Mouse (Mus musculus) liver, embryonic 14.5 days (tissue): ENCODE measurements around the gene Chac1. TPM values are rescaled to one million over a fixed set of nuclear protein-coding genes. Genes with fewer than 3 reads are reported as not detected.

Source experiments
- ATAC-seq: fragments of 200-750 bp; cut with Nextera tagmentation; 2 replicates; pipeline ENCODE4 v1.8.0; 2017; ENCODE audit warnings: moderate number of reproducible peaks, mild to moderate bottlenecking, moderate library complexity; ENCODE audit not compliant: insufficient read depth
- DNase-seq, 3 experiments: peaks; one replicate each; pipeline ENCODE4 v3.0.0-alpha.2; 2012 to 2013; ENCODE audit warnings: low read depth in 3 of 3, low spot score in 3 of 3
- H3K27ac ChIP-seq: fragments of 300-500 bp; sonication (generic); 2 replicates; pipeline ENCODE4 v1.5.1; 2014; ENCODE audit warnings: moderate library complexity, mild to moderate bottlenecking, control low read depth, inconsistent platforms
- H3K27me3 ChIP-seq: fragments of 300-500 bp; sonication (generic); 2 replicates; pipeline ENCODE4 v1.6.1; 2014; ENCODE audit warnings: mild to moderate bottlenecking, low read length, moderate library complexity; ENCODE audit not compliant: control insufficient read depth, insufficient read depth
- H3K36me3 ChIP-seq: fragments of 300-500 bp; sonication (generic); replicated peaks from 2 replicates; pipeline ENCODE4 v1.6.1; 2014; ENCODE audit warnings: low read depth; ENCODE audit not compliant: control insufficient read depth, insufficient read depth
- H3K4me1 ChIP-seq, 2 experiments: fragments of 200-500 bp in 1 of 2; fragments of 300-500 bp in 1 of 2; sonication (generic) in 1 of 2; replicated peaks; 2 replicates each; pipeline ENCODE4 v1.6.1; 2012 to 2014; ENCODE audit warnings: antibody characterized with exemption in 1 of 2, inconsistent platforms in 1 of 2, low read length in 1 of 2; ENCODE audit not compliant: control insufficient read depth in 2 of 2, insufficient read depth in 2 of 2
- H3K4me2 ChIP-seq: fragments of 300-500 bp; sonication (generic); 2 replicates; pipeline ENCODE4 v1.6.1; 2014; ENCODE audit warnings: low read depth, mild to moderate bottlenecking, control low read depth, moderate library complexity
- H3K4me3 ChIP-seq, 2 experiments: fragments of 200-500 bp in 1 of 2; fragments of 300-500 bp in 1 of 2; sonication (generic) in 1 of 2; 2 replicates each; pipeline ENCODE4 v1.5.1; 2012 to 2014; ENCODE audit warnings: low read depth in 2 of 2, low read length in 2 of 2, mild to moderate bottlenecking in 2 of 2, control low read depth in 1 of 2, inconsistent platforms in 1 of 2, moderate library complexity in 1 of 2; ENCODE audit not compliant: insufficient read depth in 1 of 2
- H3K9ac ChIP-seq: fragments of 300-500 bp; sonication (generic); replicated peaks from 2 replicates; pipeline ENCODE4 v1.6.1; 2014; ENCODE audit warnings: mild to moderate bottlenecking, control low read depth, moderate library complexity
- H3K9me3 ChIP-seq: fragments of 300-500 bp; sonication (generic); 2 replicates; pipeline ENCODE4 v1.6.1; 2016; ENCODE audit warnings: low read length, mixed read lengths; ENCODE audit not compliant: control insufficient read depth
- CTCF ChIP-seq: IDR thresholded peaks from 2 replicates; pipeline ENCODE4 v1.5.1; 2016; ENCODE audit warnings: antibody characterized with exemption, low read depth, control low read depth
- EP300 ChIP-seq: IDR thresholded peaks from 2 replicates; pipeline ENCODE4 v1.6.1; 2016; ENCODE audit warnings: antibody characterized with exemption, low read depth
- WGBS: fragments of 180-500 bp; shearing (Covaris S2); extraction: QIAGEN DNeasy Blood & Tissue Kit; methylation state at CpG from one replicate; pipeline ENCODE4 v1.1.7; 2014; ENCODE audit not compliant: insufficient replicate concordance; 5-methylcytosine and 5-hydroxymethylcytosine counted together
- polyA plus RNA-seq, 2 experiments: library from polyadenylated mRNA; depleted of rRNA in 1 of 2; stranded (reverse) in 1 of 2; unstranded in 1 of 2; fragments of >200 nt; fragmentation: Nextera tagmentation in 1 of 2; extraction: Ambion mirVana in 1 of 2; gene quantifications; 2 replicates each; pipeline versions ENCODE4 v1.2.1 to v1.2.3; 2012 to 2014

The Chac1 gene
- polyA plus RNA-seq, 2 experiments = 0.29 to 1.2 TPM

GRCm38 (mm10) chr2:119312380-119312958 lies 38.6 kb upstream of the Chac1 start:
- H3K4me1 ChIP-seq = no peaks in the 10 kb centered on the region
- H3K9ac ChIP-seq = no peak overlapping the region
- no peak overlapping the region for H3K4me2 ChIP-seq
- 57% methylated on average over 2 of the region's 2 CpGs for WGBS
- no peaks in the 10 kb centered on the region for H3K36me3 ChIP-seq
- H3K27me3 ChIP-seq = no peaks in the 10 kb centered on the region
- no peak overlapping the region for H3K27ac ChIP-seq
- no peaks in the 10 kb centered on the region for H3K9me3 ChIP-seq
- no peak for ATAC-seq
- no peak overlapping the region for H3K4me3 ChIP-seq
- TF ChIP-seq EP300 (no peak), CTCF (no peak)
- no peak for DNase-seq

- ATAC-seq = no peak
- no peaks in the 10 kb centered on the region for H3K27me3 ChIP-seq
- H3K36me3 ChIP-seq = no peaks in the 10 kb centered on the region
- no peak overlapping the region for H3K27ac ChIP-seq
- TF ChIP-seq CTCF (no peak), EP300 (no peak)
- H3K9ac ChIP-seq = no peak overlapping the region
- WGBS = 40% methylated on average over 10 of the region's 10 CpGs
- DNase-seq = no peak
- H3K4me1 ChIP-seq = peaks cover 0 to 2% of the 10 kb centered on the region in 2 experiments; a peak in 1 of 4 replicates
- H3K4me2 ChIP-seq = no peak overlapping the region
- H3K9me3 ChIP-seq = no peaks in the 10 kb centered on the region
- H3K4me3 ChIP-seq = no peak overlapping the region
Observed at GRCm38 (mm10) chr2:119313780-119314479, 37.1 kb upstream of the Chac1 start.

- no peak overlapping the region for H3K4me2 ChIP-seq
- DNase-seq = no peak
- H3K36me3 ChIP-seq = no peaks in the 10 kb centered on the region
- H3K9me3 ChIP-seq = no peaks in the 10 kb centered on the region
- WGBS = 72% methylated on average over 12 of the region's 12 CpGs
- no peaks in the 10 kb centered on the region for H3K27me3 ChIP-seq
- no peak overlapping the region for H3K27ac ChIP-seq
- TF ChIP-seq EP300 (no peak), CTCF (no peak)
- H3K4me3 ChIP-seq = no peak overlapping the region
- ATAC-seq = no peak
- peaks cover 0 to 2% of the 10 kb centered on the region in 2 experiments; a peak in 1 of 4 replicates for H3K4me1 ChIP-seq
- H3K9ac ChIP-seq = no peak overlapping the region
Observed at GRCm38 (mm10) chr2:119314742-119315310, 36.2 kb upstream of the Chac1 start.

GRCm38 (mm10) chr2:119318043-119318710 lies 32.9 kb upstream of the Chac1 start:
- H3K36me3 ChIP-seq = no peaks in the 10 kb centered on the region
- no peak for TF ChIP-seq CTCF
- no peak for TF ChIP-seq EP300
- H3K4me3 ChIP-seq = no peak overlapping the region
- ATAC-seq (no peak), DNase-seq (no peak)
- H3K27ac ChIP-seq = no peak overlapping the region
- WGBS = 60% methylated on average over 3 of the region's 3 CpGs
- H3K9me3 ChIP-seq = no peaks in the 10 kb centered on the region
- H3K9ac ChIP-seq = no peak overlapping the region
- no peak overlapping the region for H3K4me2 ChIP-seq
- H3K27me3 ChIP-seq = peaks cover 22% of the 10 kb centered on the region
- peaks cover 21 to 24% of the 10 kb centered on the region in 2 experiments for H3K4me1 ChIP-seq

GRCm38 (mm10) chr2:119320571-119320970 lies 30.5 kb upstream of the Chac1 start:
- no peak for DNase-seq
- Histone ChIP-seq H3K4me1 (peaks cover 21 to 24% of the 10 kb centered on the region in 2 experiments), H3K36me3 (no peaks in the 10 kb centered on the region), H3K9ac (peak overlapping the region; percentile 32; the same call in 1 of the 2 replicates), H3K27ac (no peak overlapping the region), H3K27me3 (peaks cover 44% of the 10 kb centered on the region), H3K9me3 (no peaks in the 10 kb centered on the region), H3K4me2 (no peak overlapping the region; the same call in 1 of the 2 replicates), H3K4me3 (no peak overlapping the region)
- WGBS = 22% methylated on average over 8 of the region's 8 CpGs
- ATAC-seq = peak; percentile 67
- TF ChIP-seq CTCF (no peak), EP300 (peak; percentile 36; the same call in 1 of the 2 replicates)
